Mouse (Mus musculus): ENCODE measurements at regions not wholly inside any gene's neighbourhood (a gene's known extent, or its start where the extent isn't known, plus 50 kb on each side); places are given as distances from the start of the nearest gene placed in this dataset.

- TF ChIP-seq CTCF (IDR thresholded peaks at IDR 0.05; ENCODE audit: borderline replicate concordance, extremely low read depth, insufficient read depth, insufficient read length) (no peak), POLR2A (IDR thresholded peaks at IDR 0.05; ENCODE audit: borderline replicate concordance, extremely low read depth, insufficient read depth, insufficient read length, poor library complexity, severe bottlenecking) (no peak)
Observed at GRCm38 (mm10) chr15:85676156-85676555, 58.6 kb upstream of the Ppara start.
